Mouse (Mus musculus) MEL (cell line): ENCODE measurements around the gene Oprl1. TPM values are rescaled to one million over a fixed set of nuclear protein-coding genes. Genes with fewer than 3 reads are reported as not detected.

Source experiments
- DNase-seq: peaks from one replicate; pipeline ENCODE4 v3.0.0; 2011; ENCODE audit warnings: low read depth, low spot score
- H3K27ac ChIP-seq: 2 replicates; pipeline ENCODE4 v1.5.1; 2012; ENCODE audit warnings: low read depth, mild to moderate bottlenecking, control low read depth, low read length, moderate library complexity; ENCODE audit not compliant: control insufficient read depth
- H3K27me3 ChIP-seq, 2 experiments: fragments of 150-350 bp in 1 of 2; sonication (generic) in 1 of 2; 2 replicates each; pipeline ENCODE4 v1.6.1; 2012; ENCODE audit warnings: low read length in 2 of 2, mild to moderate bottlenecking in 2 of 2, improper control_type of control experiment in 1 of 2, moderate library complexity in 1 of 2; ENCODE audit not compliant: insufficient read depth in 2 of 2, control insufficient read depth in 1 of 2
- H3K36me3 ChIP-seq, 2 experiments: 2 replicates each; pipeline ENCODE4 v1.6.1; 2012 to 2014; ENCODE audit warnings: low read length in 2 of 2, improper control_type of control experiment in 1 of 2, inconsistent platforms in 1 of 2, mild to moderate bottlenecking in 1 of 2; ENCODE audit not compliant: insufficient read depth in 2 of 2, control insufficient read depth in 1 of 2
- H3K4me1 ChIP-seq, 2 experiments: fragments of 150-350 bp in 1 of 2; sonication (generic) in 1 of 2; 2 replicates each; pipeline ENCODE4 v1.6.1; 2012; ENCODE audit warnings: low read length in 2 of 2, improper control_type of control experiment in 1 of 2, mild to moderate bottlenecking in 1 of 2; ENCODE audit not compliant: insufficient read depth in 2 of 2, control insufficient read depth in 1 of 2
- H3K4me3 ChIP-seq, 2 experiments: fragments of 150-350 bp in 1 of 2; sonication (generic) in 1 of 2; 2 replicates each; pipeline ENCODE4 v1.5.1; 2012; ENCODE audit warnings: low read depth in 2 of 2, low read length in 2 of 2, mild to moderate bottlenecking in 2 of 2, moderate library complexity in 2 of 2, control low read depth in 1 of 2, improper control_type of control experiment in 1 of 2; ENCODE audit not compliant: control insufficient read depth in 1 of 2, insufficient read depth in 1 of 2
- H3K79me2 ChIP-seq: 2 replicates; pipeline ENCODE4 v1.6.1; 2012; ENCODE audit warnings: mild to moderate bottlenecking, low read length, moderate library complexity; ENCODE audit not compliant: control insufficient read depth, poor library complexity, insufficient read depth
- H3K9ac ChIP-seq: 2 replicates; pipeline ENCODE4 v1.6.1; 2012; ENCODE audit warnings: low read depth, mild to moderate bottlenecking, control low read depth, low read length, moderate library complexity; ENCODE audit not compliant: control insufficient read depth, poor library complexity, severe bottlenecking
- H3K9me3 ChIP-seq: fragments of 150-350 bp; sonication (generic); replicated peaks from 2 replicates; pipeline ENCODE4 v1.6.1; 2012; ENCODE audit warnings: mild to moderate bottlenecking, low read length, improper control_type of control experiment, moderate library complexity; ENCODE audit not compliant: insufficient read depth
- BHLHE40 ChIP-seq: IDR thresholded peaks from 2 replicates; pipeline ENCODE4 v1.6.1; 2012; ENCODE audit warnings: low read depth, mild to moderate bottlenecking, inconsistent platforms, low read length, improper control_type of control experiment, borderline replicate concordance
- CHD2 ChIP-seq: IDR thresholded peaks from 2 replicates; pipeline ENCODE4 v1.6.1; 2011; ENCODE audit warnings: low read length, improper control_type of control experiment
- CTCF ChIP-seq, 3 experiments: IDR thresholded peaks in 2 of 3; conservative IDR thresholded peaks in 1 of 3; 2 replicates each; pipeline ENCODE4 v1.5.1; 2011 to 2012; ENCODE audit warnings: low read length in 3 of 3, low read depth in 2 of 3, mild to moderate bottlenecking in 2 of 3, improper control_type of control experiment in 1 of 3, inconsistent platforms in 1 of 3, mixed read lengths in 1 of 3, moderate library complexity in 1 of 3; ENCODE audit not compliant: control insufficient read depth in 1 of 3, insufficient read depth in 1 of 3, poor library complexity in 1 of 3, severe bottlenecking in 1 of 3
- ELF1 ChIP-seq: IDR thresholded peaks from 2 replicates; pipeline ENCODE4 v1.6.1; 2014; ENCODE audit warnings: low read depth, mild to moderate bottlenecking, inconsistent platforms, low read length, improper control_type of control experiment, moderate library complexity
- EP300 ChIP-seq, 2 experiments: IDR thresholded peaks; 2 replicates each; pipeline ENCODE4 v1.6.1; 2011; ENCODE audit warnings: improper control_type of control experiment in 2 of 2, low read length in 2 of 2, low read depth in 1 of 2, mild to moderate bottlenecking in 1 of 2
- ETS1 ChIP-seq: IDR thresholded peaks from 2 replicates; pipeline ENCODE4 v1.6.1; 2012; ENCODE audit warnings: low read depth, mild to moderate bottlenecking, inconsistent platforms, low read length, improper control_type of control experiment, moderate library complexity
- GABPA ChIP-seq: IDR thresholded peaks from 2 replicates; pipeline ENCODE4 v1.6.1; 2012; ENCODE audit warnings: low read depth, mild to moderate bottlenecking, inconsistent platforms, low read length, improper control_type of control experiment, moderate library complexity
- HCFC1 ChIP-seq: IDR thresholded peaks from 2 replicates; pipeline ENCODE4 v1.6.1; 2012; ENCODE audit warnings: low read depth, mild to moderate bottlenecking, inconsistent platforms, low read length, improper control_type of control experiment, moderate library complexity
- MAFK ChIP-seq: IDR thresholded peaks from 2 replicates; pipeline ENCODE4 v1.6.1; 2011; ENCODE audit warnings: low read depth, mild to moderate bottlenecking, low read length, improper control_type of control experiment, borderline replicate concordance
- MXI1 ChIP-seq: IDR thresholded peaks from 2 replicates; pipeline ENCODE4 v1.6.1; 2011; ENCODE audit warnings: mild to moderate bottlenecking, low read depth, low read length, improper control_type of control experiment
- MYB ChIP-seq: IDR thresholded peaks from 2 replicates; pipeline ENCODE4 v1.6.1; 2011; ENCODE audit warnings: mild to moderate bottlenecking, low read depth, low read length, improper control_type of control experiment
- MYC ChIP-seq: IDR thresholded peaks from 2 replicates; pipeline ENCODE4 v1.6.1; 2011; ENCODE audit warnings: low read depth, mild to moderate bottlenecking, low read length, improper control_type of control experiment, moderate library complexity
- NELFE ChIP-seq: IDR thresholded peaks from 2 replicates; pipeline ENCODE4 v1.6.1; 2011; ENCODE audit warnings: low read depth, low read length, improper control_type of control experiment
- NRF1 ChIP-seq: IDR thresholded peaks from 2 replicates; pipeline ENCODE4 v1.6.1; 2014; ENCODE audit warnings: low read depth, mild to moderate bottlenecking, inconsistent platforms, low read length, improper control_type of control experiment, moderate library complexity; ENCODE audit not compliant: poor library complexity, insufficient read depth, severe bottlenecking
- POLR2AphosphoS2 ChIP-seq: IDR thresholded peaks from 2 replicates; pipeline ENCODE4 v1.6.1; 2011; ENCODE audit warnings: low read length, improper control_type of control experiment
- RAD21 ChIP-seq: IDR thresholded peaks from 2 replicates; pipeline ENCODE4 v1.6.1; 2011; ENCODE audit warnings: mild to moderate bottlenecking, low read depth, low read length, improper control_type of control experiment
- RCOR1 ChIP-seq: IDR thresholded peaks from 2 replicates; pipeline ENCODE4 v1.6.1; 2012; ENCODE audit warnings: low read depth, mild to moderate bottlenecking, inconsistent platforms, low read length, improper control_type of control experiment
- SIN3A ChIP-seq: IDR thresholded peaks from 2 replicates; pipeline ENCODE4 v1.6.1; 2012; ENCODE audit warnings: low read length, improper control_type of control experiment, inconsistent platforms
- SMC3 ChIP-seq: IDR thresholded peaks from 2 replicates; pipeline ENCODE4 v1.6.1; 2011; ENCODE audit warnings: low read depth, low read length, improper control_type of control experiment
- TAL1 ChIP-seq: IDR thresholded peaks from 2 replicates; pipeline ENCODE4 v1.6.1; 2012; ENCODE audit warnings: mild to moderate bottlenecking, inconsistent platforms, low read length, moderate library complexity, mixed read lengths
- TCF12 ChIP-seq: IDR thresholded peaks from 2 replicates; pipeline ENCODE4 v1.6.1; 2014; ENCODE audit warnings: low read depth, mild to moderate bottlenecking, inconsistent platforms, low read length, improper control_type of control experiment, moderate library complexity
- UBTF ChIP-seq: IDR thresholded peaks from 2 replicates; pipeline ENCODE4 v1.6.1; 2012; ENCODE audit warnings: low read depth, mild to moderate bottlenecking, inconsistent platforms, low read length, improper control_type of control experiment, moderate library complexity, borderline replicate concordance; ENCODE audit not compliant: insufficient read depth
- USF1 ChIP-seq: IDR thresholded peaks from 2 replicates; pipeline ENCODE4 v1.6.1; 2014; ENCODE audit warnings: low read depth, mild to moderate bottlenecking, inconsistent platforms, low read length, improper control_type of control experiment, moderate library complexity
- ZC3H11A ChIP-seq: IDR thresholded peaks from 2 replicates; pipeline ENCODE4 v1.6.1; 2012; ENCODE audit warnings: low read depth, mild to moderate bottlenecking, inconsistent platforms, low read length, improper control_type of control experiment
- ZNF384 ChIP-seq: IDR thresholded peaks from 2 replicates; pipeline ENCODE4 v1.6.1; 2012; ENCODE audit warnings: low read depth, mild to moderate bottlenecking, inconsistent platforms, low read length, improper control_type of control experiment
- polyA plus RNA-seq, 2 experiments: library from polyadenylated mRNA; stranded (reverse) in 1 of 2; unstranded in 1 of 2; fragments of >175 nt in 1 of 2; fragments of >200 nt in 1 of 2; gene quantifications; 2 replicates each; pipeline versions ENCODE4 v1.2.1 to v1.2.4; 2012; ENCODE audit warnings: low replicate concordance in 2 of 2, low read depth in 1 of 2; ENCODE audit not compliant: insufficient read length in 2 of 2, insufficient read depth in 1 of 2, missing spikeins in 1 of 2
- total RNA-seq: library from RNA; depleted of rRNA; stranded (reverse); fragments of 300-350 nt; gene quantifications from 2 replicates; pipeline ENCODE4 v1.2.3, GENCODE M21; 2012

The Oprl1 gene
- total and polyA plus RNA-seq, 3 experiments, result 0.04 to 0.25 TPM; not detected in 1

GRCm38 (mm10) chr2:181676424-181676823 is 38.4 kb upstream of the Oprl1 start:
- Histone ChIP-seq H3K4me3 (no peak overlapping the region), H3K27me3 (peaks cover 0 to 3% of the 10 kb centered on the region in 2 experiments; a peak in 1 of 4 replicates), H3K9ac (0 out of 2 replicates have a peak overlapping the region, but pooled peaks have one; percentile 13), H3K4me1 (peaks cover 0 to 21% of the 10 kb centered on the region in 2 experiments), H3K36me3 (peaks cover 0 to 10% of the 10 kb centered on the region in 2 experiments; a peak in 2 of 4 replicates), H3K79me2 (peaks cover 6% of the 10 kb centered on the region; the same call in 1 of the 2 replicates), H3K9me3 (no peaks in the 10 kb centered on the region), H3K27ac (no peak overlapping the region)
- DNase-seq, result peak; percentile 37
- TF ChIP-seq POLR2AphosphoS2 (no peak), USF1 (no peak), RAD21 (peak; percentile 7), EP300 (IDR thresholded peaks at IDR 0.05; ENCODE audit: low read depth in 1 of 2, low read length in 2 of 2) (no peak), TCF12 (no peak), SMC3 (peak; percentile 45), MYB (no peak), MAFK (no peak), ZC3H11A (no peak), ZNF384 (no peak), NRF1 (no peak), MYC (no peak), MXI1 (no peak), TAL1 (no peak), GABPA (no peak), BHLHE40 (no peak), CTCF (IDR thresholded peaks at IDR 0.05 in 2 of 3, conservative IDR thresholded peaks at IDR 0.05 in 1 of 3; ENCODE audit: control insufficient read depth in 1 of 3, insufficient read depth in 1 of 3, low read depth in 2 of 3, low read length in 3 of 3, poor library complexity in 1 of 3, severe bottlenecking in 1 of 3) (peak in 1 of 3 experiments; percentile 52; a peak in 3 of 6 replicates), NELFE (no peak), SIN3A (no peak), ETS1 (no peak), CHD2 (no peak)

DNA sequence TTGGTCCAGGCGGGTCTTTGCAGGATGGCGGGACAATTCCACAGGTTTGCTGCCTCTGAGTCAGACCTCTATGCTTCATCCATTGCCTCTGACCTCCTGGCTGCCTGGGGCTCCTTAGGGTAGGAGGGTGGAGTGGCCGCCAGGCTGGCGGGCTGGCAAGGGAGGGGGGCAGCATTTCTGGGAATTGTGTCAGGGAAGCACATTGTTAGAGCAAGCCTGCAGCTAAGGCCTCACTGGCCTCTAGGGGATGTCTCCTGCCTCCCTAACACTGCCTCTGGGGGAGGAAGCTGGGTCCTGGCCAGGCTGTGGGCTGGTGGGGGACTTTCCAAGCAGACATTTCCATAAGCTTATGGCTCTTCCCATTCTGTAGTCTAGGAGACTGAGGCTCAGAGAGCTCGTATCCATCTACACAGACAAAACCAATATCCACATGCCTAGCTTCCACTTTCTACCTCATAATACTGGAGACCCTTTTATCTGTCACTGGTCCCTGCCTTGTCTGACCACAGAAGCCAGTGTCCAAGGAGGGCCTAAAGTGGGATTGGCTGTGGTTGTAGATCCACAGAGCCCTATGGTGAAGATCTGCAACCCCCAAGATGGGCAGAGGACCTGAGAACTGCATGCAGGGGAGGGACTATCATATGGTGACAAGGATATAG is 37.6 kb upstream of the Oprl1 start:
- Histone ChIP-seq H3K27me3 (peaks cover 0 to 3% of the 10 kb centered on the region in 2 experiments; a peak in 1 of 4 replicates), H3K36me3 (peaks cover 0 to 10% of the 10 kb centered on the region in 2 experiments; a peak in 2 of 4 replicates), H3K27ac (no peak overlapping the region), H3K4me3 (no peak overlapping the region), H3K9ac (no peak overlapping the region), H3K4me1 (peaks cover 0 to 21% of the 10 kb centered on the region in 2 experiments), H3K79me2 (peaks cover 6% of the 10 kb centered on the region; the same call in 1 of the 2 replicates)
- no peak for DNase-seq
- TF ChIP-seq MAFK, result no peak
- TF ChIP-seq HCFC1, result no peak
- TF ChIP-seq RCOR1, result no peak
- TF ChIP-seq MYC, result no peak
- TF ChIP-seq ELF1, result no peak
- TF ChIP-seq UBTF, result no peak
- TF ChIP-seq, all 39 proteins: peak for 0
- H3K9me3 ChIP-seq, result no peaks in the 10 kb centered on the region
